Mouse (Mus musculus): ENCODE measurements around the gene Rxra. TPM values are rescaled to one million over a fixed set of nuclear protein-coding genes. Genes with fewer than 3 reads are reported as not detected.

Rxra gene
- polyA plus RNA-seq, 1 experiment: 107 TPM

DNA sequence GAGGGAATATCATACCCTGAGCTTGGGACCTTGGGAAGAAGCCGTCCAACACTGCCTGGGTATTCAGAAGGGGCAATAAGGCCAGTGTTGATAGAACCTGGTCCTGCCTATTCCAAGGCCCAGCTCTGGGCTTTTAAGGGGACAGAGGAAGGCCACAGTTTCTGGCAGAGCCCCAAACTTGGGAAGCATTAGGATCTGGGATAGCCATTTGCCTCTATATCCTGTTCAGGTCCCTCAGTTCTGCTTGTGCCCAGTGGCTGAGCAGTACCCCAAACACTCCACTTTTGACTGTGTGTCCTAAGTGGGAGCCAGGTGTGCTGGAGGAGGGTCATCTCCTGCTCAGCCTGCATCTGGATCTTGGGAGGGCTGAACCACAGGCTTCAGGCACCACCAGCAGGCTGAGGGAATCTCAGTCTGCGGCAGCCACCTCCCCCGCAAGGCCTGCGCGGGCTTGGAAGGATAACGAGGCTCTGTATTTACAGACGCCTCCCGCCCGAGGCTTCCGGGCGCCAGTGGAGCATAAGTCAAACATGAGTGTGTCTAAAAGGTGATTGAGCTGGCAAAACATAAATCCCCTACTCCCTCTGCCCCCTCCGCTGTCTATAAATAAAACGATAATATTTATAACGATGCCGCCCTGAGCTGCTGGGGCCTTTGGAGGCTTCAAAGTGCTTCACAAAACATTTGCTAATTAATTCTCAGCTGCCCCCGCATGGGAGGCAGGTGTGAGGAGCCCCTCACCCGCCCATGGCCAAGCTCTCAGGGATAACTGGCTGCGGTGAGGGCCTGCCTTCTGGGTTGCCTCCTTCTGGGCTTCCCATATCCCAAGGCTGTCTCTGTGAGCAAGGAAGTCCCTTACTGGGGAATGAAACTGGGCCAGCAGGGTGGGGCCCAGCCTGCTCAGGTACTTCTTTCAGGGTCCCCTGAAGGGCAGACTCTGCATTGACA lies 69.7 kb downstream of the Rxra start:
- DNase-seq: peak; percentile 53
- H3K4me1 ChIP-seq (ENCODE audit: control insufficient read depth, insufficient read depth, low read length): peaks cover 19% of the 10 kb centered on the region
- H3K36me3 ChIP-seq (ENCODE audit: control insufficient read depth, insufficient read depth, low read length): no peaks in the 10 kb centered on the region; the same call in 1 of the 2 replicates
- H3K27ac ChIP-seq (ENCODE audit: insufficient read depth, low read depth, low read length): peak overlapping the region; percentile 47
- no peak overlapping the region for H3K4me3 ChIP-seq (ENCODE audit: insufficient read depth, low read depth, low read length)
- H3K27me3 ChIP-seq (replicated peaks; ENCODE audit: control insufficient read depth, insufficient read depth, low read length): no peaks in the 10 kb centered on the region
- TF ChIP-seq POLR2A (IDR thresholded peaks at IDR 0.05; ENCODE audit: low read depth, low read length) (no peak), CTCF (conservative IDR thresholded peaks at IDR 0.05; ENCODE audit: insufficient read depth, insufficient read length, low read depth, low read length) (0 out of 2 replicates have a peak, but pooled peaks have one; percentile 2)
- WGBS: 48% methylated on average over 18 of the region's 18 CpGs

DNA sequence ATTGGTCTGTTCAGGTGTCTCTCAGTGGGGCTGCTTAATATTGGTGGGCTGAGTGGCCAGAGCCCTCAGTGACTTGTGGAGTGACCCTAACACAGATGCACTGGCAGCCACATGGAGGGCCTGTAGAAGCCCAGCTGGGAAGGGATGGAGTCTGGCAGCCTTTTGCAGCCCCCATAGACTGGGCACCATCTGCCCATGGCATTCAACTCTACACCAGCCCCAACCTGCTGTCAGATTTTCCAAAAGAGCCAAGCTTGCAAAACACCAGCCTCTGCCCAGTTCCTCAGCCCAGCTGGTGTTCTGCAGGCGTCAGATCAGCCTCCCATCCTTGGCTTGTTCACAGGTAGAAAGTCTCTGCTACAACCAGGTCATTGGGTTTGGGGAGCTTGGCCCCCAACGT lies 70.6 kb downstream of the Rxra start:
- 72% methylated on average over 2 of the region's 2 CpGs for WGBS
- DNase-seq: no peak
- H3K4me3 ChIP-seq (ENCODE audit: insufficient read depth, low read depth, low read length): no peak overlapping the region
- TF ChIP-seq POLR2A (IDR thresholded peaks at IDR 0.05; ENCODE audit: low read depth, low read length) (no peak), CTCF (conservative IDR thresholded peaks at IDR 0.05; ENCODE audit: insufficient read depth, insufficient read length, low read depth, low read length) (no peak)
- H3K36me3 ChIP-seq (ENCODE audit: control insufficient read depth, insufficient read depth, low read length): no peaks in the 10 kb centered on the region; the same call in 1 of the 2 replicates
- H3K4me1 ChIP-seq (ENCODE audit: control insufficient read depth, insufficient read depth, low read length): peaks cover 19% of the 10 kb centered on the region
- no peaks in the 10 kb centered on the region for H3K27me3 ChIP-seq (replicated peaks; ENCODE audit: control insufficient read depth, insufficient read depth, low read length)
- H3K27ac ChIP-seq (ENCODE audit: insufficient read depth, low read depth, low read length): no peak overlapping the region

DNA sequence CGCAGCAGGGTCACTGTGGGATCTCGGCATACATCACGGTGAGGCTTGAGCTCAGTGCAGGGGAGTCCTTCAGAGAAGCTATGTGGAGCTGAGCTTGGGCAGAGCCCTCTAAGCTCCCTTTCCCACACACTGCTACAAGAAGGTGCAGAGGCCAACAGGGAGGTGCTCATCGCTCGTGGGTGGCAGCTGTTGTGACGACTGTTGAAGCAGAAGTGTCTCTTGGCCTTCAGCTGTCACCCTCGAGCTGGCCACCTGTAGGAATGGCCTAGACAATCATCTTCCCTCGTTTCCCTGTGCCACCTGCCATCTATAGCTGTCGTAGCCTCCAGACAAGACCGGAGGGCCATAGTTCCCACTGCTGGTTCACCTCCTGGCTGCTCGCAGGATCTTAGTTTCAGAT lies 72.7 kb downstream of the Rxra start:
- Histone ChIP-seq H3K4me1 (ENCODE audit: control insufficient read depth, insufficient read depth, low read length) (peaks cover 10% of the 10 kb centered on the region), H3K36me3 (ENCODE audit: control insufficient read depth, insufficient read depth, low read length) (no peaks in the 10 kb centered on the region; the same call in 1 of the 2 replicates), H3K27me3 (replicated peaks; ENCODE audit: control insufficient read depth, insufficient read depth, low read length) (no peaks in the 10 kb centered on the region), H3K4me3 (ENCODE audit: insufficient read depth, low read depth, low read length) (no peak overlapping the region), H3K27ac (ENCODE audit: insufficient read depth, low read depth, low read length) (no peak overlapping the region)
- TF ChIP-seq CTCF (conservative IDR thresholded peaks at IDR 0.05; ENCODE audit: insufficient read depth, insufficient read length, low read depth, low read length): no peak
- TF ChIP-seq POLR2A (IDR thresholded peaks at IDR 0.05; ENCODE audit: low read depth, low read length): no peak
- 82% methylated on average over 11 of the region's 11 CpGs for WGBS
- no peak for DNase-seq

DNA sequence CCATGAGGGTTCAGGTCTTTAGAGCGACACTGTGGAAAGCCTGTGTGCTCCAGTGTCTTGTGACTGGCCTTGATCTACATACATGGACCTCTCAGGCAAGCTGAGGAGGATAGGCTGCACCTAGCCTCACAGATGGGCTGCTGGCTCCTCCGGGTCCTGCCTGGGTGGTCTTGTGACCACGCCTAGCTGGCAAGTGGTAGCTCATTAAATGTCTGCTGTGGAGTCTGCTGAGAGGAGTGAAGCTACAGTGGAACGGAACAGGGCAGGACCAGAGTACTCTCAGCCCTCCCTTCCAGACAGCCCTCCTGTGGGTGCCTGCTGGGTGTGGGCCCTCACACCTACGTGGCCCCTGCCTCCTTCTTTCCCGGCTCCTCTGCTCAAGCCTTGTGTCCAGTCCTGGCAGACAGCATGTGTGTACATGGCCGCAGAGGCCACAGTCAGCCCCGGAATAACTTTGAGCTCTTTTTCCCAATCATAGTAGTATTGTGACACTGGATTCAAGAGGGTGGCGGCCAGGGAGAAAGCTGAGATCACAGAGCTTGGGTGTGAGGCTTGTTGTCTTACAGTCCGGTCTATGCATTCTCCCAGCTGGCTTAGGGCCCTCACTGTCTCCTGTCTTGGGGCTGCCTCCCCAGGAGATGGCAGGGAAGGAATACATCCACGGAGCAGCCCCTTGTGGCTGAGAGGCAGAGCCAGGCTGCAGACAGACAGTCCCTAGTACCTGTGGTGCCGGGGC lies 74.3 kb downstream of the Rxra start:
- Histone ChIP-seq H3K27me3 (replicated peaks; ENCODE audit: control insufficient read depth, insufficient read depth, low read length) (no peaks in the 10 kb centered on the region), H3K4me3 (ENCODE audit: insufficient read depth, low read depth, low read length) (no peak overlapping the region), H3K4me1 (ENCODE audit: control insufficient read depth, insufficient read depth, low read length) (peaks cover 4% of the 10 kb centered on the region; the same call in 1 of the 2 replicates), H3K36me3 (ENCODE audit: control insufficient read depth, insufficient read depth, low read length) (no peaks in the 10 kb centered on the region; the same call in 1 of the 2 replicates), H3K27ac (ENCODE audit: insufficient read depth, low read depth, low read length) (no peak overlapping the region)
- TF ChIP-seq POLR2A (IDR thresholded peaks at IDR 0.05; ENCODE audit: low read depth, low read length) (no peak), CTCF (conservative IDR thresholded peaks at IDR 0.05; ENCODE audit: insufficient read depth, insufficient read length, low read depth, low read length) (no peak)
- DNase-seq: no peak
- 75% methylated on average over 12 of the region's 12 CpGs for WGBS

DNA sequence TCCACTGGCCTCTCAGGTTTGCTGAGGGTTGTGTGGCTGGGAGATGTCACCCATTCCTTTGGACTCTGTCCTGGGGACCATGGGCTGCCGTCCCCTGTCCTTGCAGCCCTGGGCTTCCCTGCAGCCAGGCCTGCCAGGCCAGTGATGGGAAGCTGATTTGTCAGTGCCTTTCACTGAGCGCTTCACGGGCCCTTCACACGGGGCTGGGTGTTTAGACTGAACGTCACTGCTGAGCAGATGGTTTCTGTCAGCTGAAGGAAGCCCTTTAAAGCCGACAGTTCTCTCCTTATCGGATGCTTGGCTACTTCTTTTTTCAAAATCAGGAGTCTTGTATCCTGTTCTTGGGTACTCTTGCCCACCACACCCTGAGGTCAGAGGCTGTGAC lies 74.9 kb downstream of the Rxra start:
- TF ChIP-seq CTCF (conservative IDR thresholded peaks at IDR 0.05; ENCODE audit: insufficient read depth, insufficient read length, low read depth, low read length) (no peak), POLR2A (IDR thresholded peaks at IDR 0.05; ENCODE audit: low read depth, low read length) (no peak)
- no peak for DNase-seq

DNA sequence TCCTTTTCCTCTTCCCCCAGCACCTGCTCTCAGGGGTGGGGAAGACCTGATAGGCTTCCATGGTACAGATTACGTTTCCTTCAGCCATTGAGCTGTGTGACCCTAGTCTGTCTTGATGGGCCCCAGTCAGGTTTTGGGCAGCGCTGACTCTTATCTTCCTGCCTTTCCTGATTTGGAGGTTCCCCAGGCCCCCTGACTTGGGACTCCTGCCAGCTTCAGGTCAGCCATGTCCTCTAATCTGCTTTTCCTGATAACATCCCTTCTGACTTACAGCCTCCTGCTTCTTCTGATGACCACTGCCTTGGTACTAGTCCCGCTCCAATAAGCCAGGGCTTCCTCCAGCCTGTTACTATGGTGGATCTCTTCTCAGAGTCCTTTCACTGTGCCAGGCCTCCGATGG lies 75.6 kb downstream of the Rxra start:
- DNase-seq: no peak
- Histone ChIP-seq H3K27ac (ENCODE audit: insufficient read depth, low read depth, low read length) (no peak overlapping the region), H3K27me3 (replicated peaks; ENCODE audit: control insufficient read depth, insufficient read depth, low read length) (no peaks in the 10 kb centered on the region), H3K4me1 (ENCODE audit: control insufficient read depth, insufficient read depth, low read length) (peaks cover 16% of the 10 kb centered on the region; the same call in 1 of the 2 replicates), H3K4me3 (ENCODE audit: insufficient read depth, low read depth, low read length) (no peak overlapping the region), H3K36me3 (ENCODE audit: control insufficient read depth, insufficient read depth, low read length) (no peaks in the 10 kb centered on the region; the same call in 1 of the 2 replicates)
- TF ChIP-seq CTCF (conservative IDR thresholded peaks at IDR 0.05; ENCODE audit: insufficient read depth, insufficient read length, low read depth, low read length): no peak
- TF ChIP-seq POLR2A (IDR thresholded peaks at IDR 0.05; ENCODE audit: low read depth, low read length): no peak
- 78% methylated on average over 4 of the region's 4 CpGs for WGBS

More for the DNA sequence above, 74.9 kb downstream of the Rxra start:
- H3K36me3 ChIP-seq (ENCODE audit: control insufficient read depth, insufficient read depth, low read length): no peaks in the 10 kb centered on the region; the same call in 1 of the 2 replicates
- 63% methylated on average over 7 of the region's 7 CpGs for WGBS
- no peaks in the 10 kb centered on the region for H3K27me3 ChIP-seq (replicated peaks; ENCODE audit: control insufficient read depth, insufficient read depth, low read length)
- no peak overlapping the region for H3K27ac ChIP-seq (ENCODE audit: insufficient read depth, low read depth, low read length)
- H3K4me1 ChIP-seq (ENCODE audit: control insufficient read depth, insufficient read depth, low read length): peaks cover 10% of the 10 kb centered on the region; the same call in 1 of the 2 replicates
- H3K4me3 ChIP-seq (ENCODE audit: insufficient read depth, low read depth, low read length): no peak overlapping the region

All from kidney, adult 2 months (tissue).